In genomic region chr11:83993428-83993827, GRCm38 (mm10) we compare ENCODE assay signal across 17 mouse cellular contexts. TPM values are rescaled to one million over a fixed set of nuclear protein-coding genes. Genes with fewer than 3 reads are reported as not detected.
DNase-seq lines count a peak whose midpoint lies in the region; ATAC-seq and TF ChIP-seq lines count a peak whose summit lies in the region.
"Had no signal": no experiment of that assay in that cellular context is flagged by ENCODE, and none has a peak within 500 bp of the region (broad histone marks: within the 10 kb centered on the region; RNA-seq: fewer than 3 reads in every experiment).

No protein-coding gene starts in this region.

- peak; percentile 51 to 54 for DNase-seq in heart, adult 18-20 months
- no peak for DNase-seq in heart, embryonic 10.5 days (ENCODE audit: low spot score)
- DNase-seq in urinary bladder, postnatal 14 days (ENCODE audit: low spot score): peak; percentile 54
- DNase-seq in urinary bladder, postnatal 10 days (ENCODE audit: low spot score): no peak
- peak; percentile 13 for DNase-seq in lung, postnatal 0 days (ENCODE audit: low spot score)
- no peak for DNase-seq in layer of hippocampus, postnatal 36 days
- DNase-seq: adrenal gland, adult 2 months; cerebellum, adult 9-10 months; thymus, postnatal 4 days had no signal

- no peak overlapping the region for H3K27ac ChIP-seq in heart, embryonic 10.5 days
- no peak overlapping the region for H3K27ac ChIP-seq in lung, postnatal 0 days (ENCODE audit: low read length)
- no peak overlapping the region for H3K27ac ChIP-seq in midbrain, embryonic 13.5 days
- H3K27ac ChIP-seq: forebrain, embryonic 12.5 days; heart, embryonic 13.5 days; hindbrain, embryonic 13.5 days; intestine, embryonic 15.5 days; limb, embryonic 10.5 days; liver, embryonic 15.5 days had no signal

- TF ChIP-seq EP300 in lung, postnatal 0 days (IDR thresholded peaks at IDR 0.05): 0 out of 2 replicates have a peak, but pooled peaks have one; percentile 7

- peak; percentile 30; the same call in 1 of the 2 replicates for ATAC-seq in lung, postnatal 0 days
- no peak for ATAC-seq in midbrain, embryonic 13.5 days
- ATAC-seq: intestine, embryonic 15.5 days had no signal

- no peaks in the 10 kb centered on the region for H3K27me3 ChIP-seq in heart, embryonic 10.5 days (ENCODE audit: insufficient read depth, poor library complexity, severe bottlenecking)
- H3K27me3 ChIP-seq in lung, postnatal 0 days (replicated peaks; ENCODE audit: insufficient read depth, low read length): no peaks in the 10 kb centered on the region
- no peaks in the 10 kb centered on the region for H3K27me3 ChIP-seq in midbrain, embryonic 13.5 days
- H3K27me3 ChIP-seq: forebrain, embryonic 12.5 days; heart, embryonic 13.5 days; hindbrain, embryonic 13.5 days; intestine, embryonic 15.5 days; liver, embryonic 15.5 days had no signal

- H3K9ac ChIP-seq in lung, postnatal 0 days (replicated peaks; ENCODE audit: low read depth): no peak overlapping the region
- no peak overlapping the region for H3K9ac ChIP-seq in midbrain, embryonic 13.5 days (replicated peaks)
- H3K9ac ChIP-seq: forebrain, embryonic 12.5 days; heart, embryonic 13.5 days; hindbrain, embryonic 13.5 days; intestine, embryonic 15.5 days; liver, embryonic 15.5 days had no signal

- H3K4me1 ChIP-seq in heart, embryonic 10.5 days: no peaks in the 10 kb centered on the region
- no peaks in the 10 kb centered on the region for H3K4me1 ChIP-seq in lung, postnatal 0 days (ENCODE audit: insufficient read depth, low read depth, low read length)
- no peaks in the 10 kb centered on the region for H3K4me1 ChIP-seq in midbrain, embryonic 13.5 days (replicated peaks)
- H3K4me1 ChIP-seq: forebrain, embryonic 12.5 days; heart, embryonic 13.5 days; hindbrain, embryonic 13.5 days; intestine, embryonic 15.5 days; limb, embryonic 10.5 days had no signal

- no peak for TF ChIP-seq CTCF in lung, postnatal 0 days (IDR thresholded peaks at IDR 0.05)

- H3K36me3 ChIP-seq in heart, embryonic 10.5 days: peaks cover 78% of the 10 kb centered on the region
- H3K36me3 ChIP-seq in lung, postnatal 0 days (ENCODE audit: insufficient read depth, low read length): peaks cover 24% of the 10 kb centered on the region
- peaks cover 93% of the 10 kb centered on the region for H3K36me3 ChIP-seq in midbrain, embryonic 13.5 days

- H3K4me3 ChIP-seq in heart, embryonic 10.5 days: no peak overlapping the region
- H3K4me3 ChIP-seq in lung, postnatal 0 days (ENCODE audit: low read depth, low read length): no peak overlapping the region
- no peak overlapping the region for H3K4me3 ChIP-seq in midbrain, embryonic 13.5 days (replicated peaks)
- H3K4me3 ChIP-seq: forebrain, embryonic 12.5 days; heart, embryonic 13.5 days; hindbrain, embryonic 13.5 days; intestine, embryonic 15.5 days; limb, embryonic 10.5 days; liver, embryonic 15.5 days had no signal

- no peak overlapping the region for H3K4me2 ChIP-seq in lung, postnatal 0 days (replicated peaks; ENCODE audit: low read depth, low read length)
- no peak overlapping the region for H3K4me2 ChIP-seq in midbrain, embryonic 13.5 days (replicated peaks)
- H3K4me2 ChIP-seq: forebrain, embryonic 12.5 days; heart, embryonic 13.5 days; hindbrain, embryonic 13.5 days; intestine, embryonic 15.5 days; liver, embryonic 15.5 days had no signal

- WGBS in heart, embryonic 10.5 days: 88% methylated on average over 2 of the region's 2 CpGs
- 19% methylated on average over 2 of the region's 2 CpGs for WGBS in lung, postnatal 0 days
- WGBS in midbrain, embryonic 13.5 days: 97% methylated on average over 2 of the region's 2 CpGs

- H3K9me3 ChIP-seq in heart, embryonic 10.5 days: no peaks in the 10 kb centered on the region
- H3K9me3 ChIP-seq in lung, postnatal 0 days (ENCODE audit: low read length): no peaks in the 10 kb centered on the region
- H3K9me3 ChIP-seq in midbrain, embryonic 13.5 days: no peaks in the 10 kb centered on the region
- H3K9me3 ChIP-seq: forebrain, embryonic 12.5 days; G1E; heart, embryonic 13.5 days; hindbrain, embryonic 13.5 days; intestine, embryonic 15.5 days; limb, embryonic 10.5 days; liver, embryonic 15.5 days had no signal

RNA-seq across cellular contexts. Expression of gene Synrg, which starts 29.2 kb away (rescaled TPM):
- total RNA-seq in heart, adult 18-20 months (2021): 10 to 100 TPM; 26.7 to 31.0 TPM
- polyA plus RNA-seq in heart, embryonic 10.5 days (2016; fragmentation: Nextera tagmentation; extraction: Ambion mirVana): 8.7 and 9.5 TPM in 2 replicates
- 7.4 and 8.8 TPM in 2 replicates for polyA plus RNA-seq in lung, postnatal 0 days (2015; fragmentation: Nextera tagmentation; extraction: Ambion mirVana)
- polyA plus RNA-seq in midbrain, embryonic 13.5 days (2015; fragmentation: Nextera tagmentation; extraction: Ambion mirVana): 34.2 and 34.4 TPM in 2 replicates
- 10 to 100 TPM; 64.5 to 72.8 TPM for total RNA-seq in layer of hippocampus, postnatal 36 days (2021)

RNA-seq across cellular contexts. Expression of gene Ddx52, which starts 51.6 kb away (rescaled TPM):
- total RNA-seq in heart, adult 18-20 months (2021): 10 to 100 TPM; 10.2 to 10.3 TPM
- polyA plus RNA-seq in heart, embryonic 10.5 days (2016; fragmentation: Nextera tagmentation; extraction: Ambion mirVana): 27.4 and 36.2 TPM in 2 replicates
- 23.0 and 23.3 TPM in 2 replicates for polyA plus RNA-seq in lung, postnatal 0 days (2015; fragmentation: Nextera tagmentation; extraction: Ambion mirVana)
- 33.0 and 34.6 TPM in 2 replicates for polyA plus RNA-seq in midbrain, embryonic 13.5 days (2015; fragmentation: Nextera tagmentation; extraction: Ambion mirVana)
- 10 to 100 TPM; 13.8 to 14.2 TPM for total RNA-seq in layer of hippocampus, postnatal 36 days (2021)

Comparison
In these comparisons a context has a peak if more than half of its experiments do, and no peak if none do; other contexts are left out.
1. DNase-seq: peak in heart, adult 18-20 months (2 of 2), urinary bladder, postnatal 14 days (single experiment) and lung, postnatal 0 days (single experiment); none in heart, embryonic 10.5 days (single experiment), urinary bladder, postnatal 10 days (single experiment) and layer of hippocampus, postnatal 36 days (0 of 2).